Mouse (Mus musculus): ENCODE measurements at regions not wholly inside any gene's neighbourhood (a gene's known extent, or its start where the extent isn't known, plus 50 kb on each side); places are given as distances from the start of the nearest gene placed in this dataset.

- DNase-seq (ENCODE audit: low read depth), result peak; percentile 52
These were observed 162.1 kb upstream of the Kirrel3 start for GRCm38 (mm10) chr9:34323571-34323970.

- DNase-seq (ENCODE audit: low read depth), result peak; percentile 14
These were observed 157.0 kb upstream of the Kirrel3 start for GRCm38 (mm10) chr9:34328723-34329122.

DNA sequence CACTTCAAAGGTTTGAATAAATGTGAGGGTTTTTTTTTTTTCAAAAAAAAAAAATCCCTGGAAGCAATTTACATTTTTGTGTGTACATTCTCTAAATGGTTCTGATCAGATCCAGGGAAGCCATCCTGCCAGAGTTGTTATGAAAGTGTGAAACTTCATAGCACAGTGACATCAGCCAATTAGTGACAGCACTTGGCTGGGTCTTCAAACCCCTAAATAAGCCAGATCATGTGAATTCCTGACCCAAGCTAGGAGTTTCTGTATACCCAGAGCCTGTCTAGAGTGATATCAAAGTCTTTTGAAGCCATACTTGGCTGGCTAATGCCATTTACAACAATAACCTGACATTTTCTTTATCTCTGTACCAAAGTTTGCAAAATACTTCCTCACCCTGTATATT lies 151.6 kb upstream of the Kirrel3 start:
- DNase-seq (ENCODE audit: low read depth), result no peak

DNA sequence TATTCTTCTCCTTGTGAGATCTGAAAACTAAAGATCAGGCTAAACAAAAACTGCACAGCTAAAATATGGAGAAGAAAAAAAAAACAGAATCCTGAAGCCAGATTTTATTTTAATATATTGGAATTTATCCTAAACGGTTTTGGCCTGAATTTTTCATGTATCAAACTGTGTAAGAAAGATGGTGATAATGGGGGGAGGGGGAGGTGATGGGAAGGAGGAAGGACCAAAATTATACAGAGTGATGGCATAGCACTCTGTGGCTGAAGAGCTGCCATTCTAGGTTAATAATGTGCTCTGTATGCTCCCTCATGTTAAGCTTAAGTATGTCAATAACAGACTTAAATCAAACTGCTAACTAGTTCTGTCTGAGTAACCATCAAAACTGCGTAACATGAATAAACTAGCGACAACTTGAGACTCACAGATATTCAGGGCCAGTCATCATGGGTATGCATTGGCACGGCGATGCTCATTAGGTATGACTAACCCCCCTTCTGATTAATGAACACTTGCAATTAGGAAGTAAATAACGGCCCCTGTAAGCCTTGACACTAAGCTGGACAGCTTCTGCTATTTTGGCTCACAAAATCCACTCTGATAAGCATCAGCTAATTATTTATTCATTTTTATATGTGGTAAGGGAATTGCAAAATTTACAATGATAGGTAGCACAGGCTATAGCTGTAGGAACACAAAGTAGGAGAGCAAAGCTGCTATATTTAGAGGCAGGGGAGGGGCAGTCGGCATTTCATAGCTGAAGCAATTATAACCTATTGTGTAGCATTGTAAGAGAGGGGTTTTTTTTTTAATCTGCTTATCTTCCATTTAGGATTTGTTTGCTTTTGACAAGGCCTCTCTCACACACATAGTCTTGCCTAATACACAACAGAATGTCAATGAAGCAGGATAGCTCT lies 150.9 kb upstream of the Kirrel3 start:
- DNase-seq (ENCODE audit: low read depth), result no peak

DNA sequence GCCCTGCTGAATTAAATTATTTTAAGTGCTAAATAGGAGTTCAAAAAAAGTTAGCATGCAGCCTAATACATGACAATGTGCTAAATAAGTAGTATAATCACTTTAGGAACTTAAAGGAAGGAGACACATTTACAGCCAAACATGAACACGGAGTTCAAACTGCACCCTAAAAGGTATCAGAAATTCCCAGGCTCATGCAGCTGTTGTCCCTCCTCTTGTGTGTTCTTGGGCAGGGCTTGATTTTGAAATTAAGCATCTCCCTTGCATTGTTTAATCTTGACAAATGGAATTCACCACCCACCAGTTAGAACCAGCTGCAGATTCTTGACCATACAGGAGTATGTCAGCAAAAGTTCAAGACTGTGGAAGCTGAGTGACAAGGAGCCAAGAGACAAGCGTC lies 137.3 kb upstream of the Kirrel3 start:
- no peak for DNase-seq (ENCODE audit: low read depth)

DNA sequence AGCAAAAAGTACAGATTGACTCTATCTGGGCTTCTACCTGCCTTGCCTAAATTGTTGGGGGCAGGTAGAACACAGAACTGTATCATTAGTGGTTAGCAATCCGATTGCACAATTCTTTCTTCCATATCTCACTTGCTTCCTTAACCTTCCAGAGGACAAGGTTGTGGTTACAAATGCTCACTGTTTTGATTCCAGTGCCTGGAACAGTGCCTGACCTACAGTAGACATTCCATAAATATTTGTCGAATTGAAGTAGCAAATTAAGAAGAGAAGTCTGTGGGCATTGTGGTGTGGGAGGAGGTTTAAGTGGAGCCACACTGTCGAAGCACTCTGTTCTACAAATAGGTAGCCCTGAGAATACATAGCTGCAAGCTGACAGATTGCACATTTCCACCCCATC lies 135.7 kb upstream of the Kirrel3 start:
- peak; percentile 36 for DNase-seq (ENCODE audit: low read depth)

GRCm38 (mm10) chr9:34353744-34354143 lies 131.9 kb upstream of the Kirrel3 start:
- DNase-seq (ENCODE audit: low read depth), result no peak

GRCm38 (mm10) chr9:34354723-34355316 lies 130.9 kb upstream of the Kirrel3 start:
- no peak for DNase-seq (ENCODE audit: low read depth)

DNA sequence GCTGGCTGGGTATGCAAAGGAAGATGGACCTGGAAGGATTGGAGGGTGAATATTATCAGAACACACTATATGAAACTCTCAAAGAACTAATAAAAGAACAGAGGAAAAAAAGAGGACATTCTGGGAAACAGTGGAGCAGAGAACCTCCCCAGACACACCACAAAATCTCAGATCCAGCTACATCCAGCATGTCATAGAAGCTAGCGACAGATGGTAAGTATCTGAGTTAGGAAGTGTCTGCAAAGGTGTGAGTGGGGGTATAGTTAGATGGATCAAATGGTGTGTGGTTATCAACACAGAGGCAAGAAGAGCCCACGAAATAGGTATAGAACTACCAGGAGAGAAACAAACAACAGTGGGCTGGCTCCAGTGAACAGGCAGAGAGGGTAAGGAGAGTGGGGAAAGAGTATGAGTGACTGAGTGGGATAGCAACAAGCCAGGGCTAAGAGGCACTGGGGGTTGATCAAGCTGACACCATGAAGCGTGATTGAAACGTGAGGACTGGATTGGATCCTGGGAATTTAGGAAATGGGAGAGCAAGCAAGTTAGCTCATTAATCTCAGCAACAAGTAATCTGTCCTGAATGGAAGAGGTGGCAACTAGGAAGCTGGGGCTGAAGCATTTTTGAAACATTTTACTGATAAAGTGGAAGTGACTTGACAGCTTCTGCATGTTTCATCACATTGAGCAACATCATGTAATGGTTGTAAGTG lies 114.9 kb upstream of the Kirrel3 start:
- no peak for DNase-seq (ENCODE audit: low read depth)

GRCm38 (mm10) chr9:34375187-34375586 lies 110.5 kb upstream of the Kirrel3 start:
- DNase-seq (ENCODE audit: low read depth), result peak; percentile 40

GRCm38 (mm10) chr9:34380008-34380407 lies 105.7 kb upstream of the Kirrel3 start:
- DNase-seq (ENCODE audit: low read depth), result no peak

DNA sequence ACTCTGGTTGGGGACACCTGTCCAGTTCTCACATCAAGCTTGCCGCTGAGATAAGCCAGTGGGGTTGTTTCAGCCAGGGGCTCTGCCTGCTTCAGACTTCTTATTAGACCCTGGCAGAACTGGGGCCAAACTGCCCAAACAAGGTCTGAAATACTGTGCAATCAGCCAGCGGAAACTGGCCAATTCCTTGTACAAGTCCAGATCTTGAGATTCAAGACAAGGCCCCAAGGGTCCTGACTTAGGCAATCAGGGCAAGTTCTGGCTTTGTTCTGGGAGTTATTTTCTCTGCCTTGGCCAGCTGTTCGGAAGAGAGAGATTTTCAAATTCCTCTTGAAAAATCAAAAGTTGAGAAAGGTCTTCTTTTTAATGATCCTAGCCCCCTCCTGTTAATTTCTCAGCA lies 104.1 kb upstream of the Kirrel3 start:
- no peak for DNase-seq (ENCODE audit: low read depth)

DNA sequence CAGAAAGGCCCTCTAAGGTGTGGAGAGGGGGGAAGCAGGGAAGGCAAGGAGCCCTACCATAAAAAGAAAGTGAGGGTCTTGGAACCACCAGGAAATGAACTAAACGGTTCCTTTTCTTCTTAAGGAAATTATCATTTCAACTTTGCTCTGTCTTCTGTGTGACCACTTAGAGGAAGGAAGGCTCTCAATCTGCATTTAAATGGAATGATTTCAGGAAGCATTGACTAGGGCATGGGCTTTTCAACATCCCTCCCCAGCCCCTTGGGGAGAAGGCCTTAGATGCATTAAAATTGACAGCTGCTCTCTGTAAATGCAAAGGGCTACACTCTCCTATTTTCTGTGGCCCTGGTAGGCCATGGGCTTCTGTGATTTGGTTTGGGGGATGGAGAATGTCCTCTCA lies 103.5 kb upstream of the Kirrel3 start:
- DNase-seq (ENCODE audit: low read depth), result no peak

DNA sequence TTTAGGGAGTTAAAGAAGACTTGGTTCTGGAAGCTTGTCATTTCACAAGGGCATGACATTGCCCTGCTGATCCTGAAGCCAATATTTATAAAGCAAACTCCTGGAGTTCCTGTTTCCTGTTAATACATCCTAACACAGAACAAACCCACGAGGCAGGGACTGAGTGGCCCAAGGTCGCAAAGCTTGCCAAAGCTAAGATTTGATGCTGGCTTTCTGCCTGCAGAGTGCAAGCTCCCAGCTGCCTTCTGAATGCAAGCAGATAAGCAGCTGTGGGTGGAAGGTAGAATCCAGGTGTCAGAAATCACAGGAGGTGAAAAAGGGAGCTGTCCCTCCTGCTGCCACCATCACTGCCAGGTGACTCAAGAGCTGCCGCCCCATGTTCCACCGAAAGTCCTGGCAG lies 99.6 kb upstream of the Kirrel3 start:
- no peak for DNase-seq (ENCODE audit: low read depth)

GRCm38 (mm10) chr9:34393042-34393441 lies 92.7 kb upstream of the Kirrel3 start:
- DNase-seq (ENCODE audit: low read depth), result no peak

- no peak for DNase-seq (ENCODE audit: low read depth)
These were observed 89.6 kb upstream of the Kirrel3 start for GRCm38 (mm10) chr9:34395839-34396804.

- DNase-seq (ENCODE audit: low read depth), result no peak
These were observed 74.0 kb upstream of the Kirrel3 start for GRCm38 (mm10) chr9:34411699-34412098.

DNA sequence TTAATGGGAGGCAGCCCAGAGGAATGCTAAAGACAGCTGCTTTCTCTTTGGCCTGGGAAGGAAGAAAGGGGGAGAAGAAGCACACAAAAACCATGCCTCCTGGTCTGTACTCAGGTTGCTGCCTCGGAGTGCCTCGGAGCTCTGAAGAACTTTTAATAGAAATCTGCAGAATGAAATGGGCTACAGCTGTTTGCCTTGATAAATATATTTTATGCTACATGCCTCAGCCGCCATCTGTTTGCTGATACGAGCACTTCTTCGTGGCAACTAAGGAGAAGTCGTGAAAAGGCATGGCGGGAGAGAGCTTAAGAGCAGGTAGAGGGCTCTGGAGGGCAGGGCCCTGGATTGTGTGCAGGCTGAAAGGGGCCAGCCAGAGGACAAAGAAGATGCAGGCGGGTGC lies 69.5 kb upstream of the Kirrel3 start:
- DNase-seq (ENCODE audit: low read depth), result no peak

DNA sequence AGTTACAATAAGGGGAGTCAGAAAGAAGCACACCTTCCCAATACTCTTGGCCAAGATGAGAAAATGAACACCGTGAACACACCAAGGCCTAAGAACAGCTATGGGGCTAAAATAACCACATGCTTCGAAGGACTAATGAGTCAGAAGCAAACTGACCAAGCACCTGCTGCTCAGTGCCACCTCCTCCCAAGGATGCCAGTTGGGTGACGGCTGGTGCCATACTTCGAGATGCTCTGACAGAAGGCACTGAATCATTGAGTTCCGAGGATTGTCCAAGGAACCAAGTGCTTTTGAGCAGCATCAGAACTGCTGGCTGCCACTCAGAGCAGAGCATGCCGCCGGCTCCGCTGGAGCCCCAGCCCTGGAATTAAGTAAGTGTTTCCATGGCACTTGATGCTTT lies 67.6 kb upstream of the Kirrel3 start:
- no peak for DNase-seq (ENCODE audit: low read depth)

- no peak for DNase-seq (ENCODE audit: low read depth)
These were observed 63.7 kb upstream of the Kirrel3 start for GRCm38 (mm10) chr9:34421956-34422355.

GRCm38 (mm10) chr9:34423062-34423461 lies 62.6 kb upstream of the Kirrel3 start:
- DNase-seq (ENCODE audit: low read depth), result no peak

GRCm38 (mm10) chr9:34426589-34426988 lies 59.1 kb upstream of the Kirrel3 start:
- peak; percentile 15 for DNase-seq (ENCODE audit: low read depth)
